Mouse (Mus musculus) cortical plate, adult 2 months (tissue): ENCODE data around the gene Fpr3. TPM values are rescaled to one million over a fixed set of nuclear protein-coding genes. Genes with fewer than 3 reads are reported as not detected.
"Not testable (repeated sequence)": the region's sequence is repeated elsewhere in the genome, so short reads cannot be mapped to it uniquely, and the experiment has no call there.

ENCODE experiments used
- H3K27ac ChIP-seq: fragments of 200-500 bp; 2 replicates; pipeline ENCODE4 v1.5.1; 2012; ENCODE audit warnings: low read length, control low read depth, inconsistent platforms; ENCODE audit not compliant: insufficient read depth
- H3K4me1 ChIP-seq: fragments of 200-500 bp; 2 replicates; pipeline ENCODE4 v1.6.1; 2011; ENCODE audit warnings: low read length; ENCODE audit not compliant: control insufficient read depth, insufficient read depth
- H3K4me3 ChIP-seq: fragments of 200-500 bp; 2 replicates; pipeline ENCODE4 v1.5.1; 2011; ENCODE audit warnings: mild to moderate bottlenecking, low read length, control low read depth; ENCODE audit not compliant: insufficient read depth
- CTCF ChIP-seq: fragments of 200-500 bp; IDR thresholded peaks from 2 replicates; pipeline ENCODE4 v1.5.1; 2011; ENCODE audit warnings: mild to moderate bottlenecking, control low read depth, low read length; ENCODE audit not compliant: insufficient read depth; ENCODE audit errors: extremely low read depth
- POLR2A ChIP-seq: fragments of 200-500 bp; IDR thresholded peaks from 2 replicates; pipeline ENCODE4 v1.6.1; 2011; ENCODE audit warnings: mild to moderate bottlenecking, low read length, control low read depth; ENCODE audit not compliant: insufficient read depth; ENCODE audit errors: extremely low read depth
- polyA plus RNA-seq: library from polyadenylated mRNA; depleted of rRNA; stranded (reverse); fragments of >200 nt; gene quantifications from 2 replicates; pipeline ENCODE4 v1.2.3, GENCODE M21; 2012; rRNA removed

Gene Fpr3
- not detected in 2 replicates for polyA plus RNA-seq

DNA sequence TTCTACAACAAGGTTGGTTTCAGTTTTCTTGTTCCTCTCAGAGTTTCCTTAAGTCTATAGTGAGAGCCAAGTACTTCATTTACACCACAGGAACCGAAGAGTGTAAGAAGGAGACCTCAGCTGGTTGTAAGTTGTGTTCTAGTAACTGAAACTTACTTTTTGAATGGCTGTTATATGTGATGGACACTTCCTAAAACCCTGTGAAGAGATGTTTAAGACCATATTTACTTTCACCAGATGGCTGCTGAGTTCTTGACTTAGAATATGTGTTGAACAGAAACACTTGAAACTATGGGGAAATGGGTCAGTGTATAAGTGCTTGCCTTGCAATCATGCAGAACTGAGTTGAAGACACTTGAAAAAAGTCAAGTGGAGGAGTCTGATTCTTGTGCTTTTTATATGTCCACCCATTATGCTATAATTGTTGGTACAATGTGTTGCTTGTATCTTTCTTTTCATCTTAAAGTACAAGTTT is at the start of gene Fpr3, which contains the start of gene Fpr2:
TSS of gene Fpr3 (plus strand) at position 79 of the 475 bp plus-strand sequence.
TSS of gene Fpr2 (plus strand) at position 51 of the 475 bp plus-strand sequence.
- no peak within 1 kb of the TSS for H3K27ac ChIP-seq
- no peak within 1 kb of the TSS for H3K4me3 ChIP-seq
- H3K4me1 ChIP-seq: no peaks in the 10 kb centered on the region
- TF ChIP-seq CTCF: no peak
- no peak for TF ChIP-seq POLR2A

DNA sequence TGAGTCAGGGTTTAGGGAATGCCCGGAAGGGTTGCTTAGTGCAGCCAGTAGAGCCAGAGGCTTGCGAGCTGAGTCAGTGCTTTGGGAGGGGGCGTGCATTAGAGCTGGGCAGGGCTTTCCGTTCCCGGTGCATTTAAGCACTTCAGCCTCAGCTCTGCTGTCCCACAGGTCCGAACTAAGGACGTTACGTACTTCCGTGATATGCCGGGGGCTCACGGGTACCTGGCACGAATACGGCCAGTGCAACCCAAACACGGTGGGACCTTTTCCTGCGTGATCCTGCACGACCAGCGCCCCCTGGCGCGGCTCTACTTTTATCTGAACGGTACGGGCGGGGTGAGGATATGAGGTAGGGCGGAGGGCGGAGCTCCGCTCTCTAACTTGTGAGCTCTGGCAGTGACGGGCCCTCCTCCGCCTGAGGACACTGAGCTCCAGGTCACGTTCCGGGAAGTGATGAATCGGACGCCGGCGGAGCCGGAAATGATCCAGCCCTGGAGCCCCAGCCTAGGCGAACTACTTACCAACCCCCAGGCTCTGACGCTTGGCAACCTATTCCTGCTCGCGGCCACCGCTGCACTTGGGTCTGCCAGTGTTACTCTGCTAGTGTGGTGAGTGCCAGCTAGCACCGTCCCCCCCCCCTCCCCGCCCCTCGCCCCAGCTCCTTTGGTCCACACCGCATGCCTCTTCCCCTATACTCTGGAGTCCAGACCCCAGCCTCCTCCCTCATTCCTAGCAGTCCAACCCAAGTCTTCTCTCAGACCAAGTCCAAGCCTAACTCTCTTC is 49.5 kb upstream of the Fpr3 start:
- H3K4me3 ChIP-seq: peak overlapping the region; percentile 36
- no peaks in the 10 kb centered on the region; the same call in 1 of the 2 replicates for H3K4me1 ChIP-seq
- peak overlapping the region; percentile 54 for H3K27ac ChIP-seq
- TF ChIP-seq CTCF (peak; percentile 51), POLR2A (peak; percentile 72)

DNA sequence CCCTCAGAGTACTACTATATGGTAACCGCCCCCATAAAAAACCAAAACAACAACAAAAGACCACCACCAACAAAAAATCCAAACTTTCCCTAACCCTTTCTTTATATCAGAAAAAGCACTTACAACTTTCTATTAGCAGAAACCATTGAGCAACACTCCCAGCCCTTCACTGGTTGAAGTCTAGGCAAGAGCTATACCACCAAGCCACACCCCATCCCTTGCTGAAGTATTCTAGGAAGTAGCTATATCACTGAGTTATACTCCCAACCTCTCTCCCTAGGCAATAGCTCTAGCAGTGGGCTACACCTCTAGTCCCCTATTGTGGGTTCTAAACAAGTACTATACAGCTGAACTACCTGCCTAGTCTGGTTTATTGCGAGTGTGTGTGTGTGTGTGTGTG is 48.4 kb upstream of the Fpr3 start:
- Histone ChIP-seq H3K4me1 (no peaks in the 10 kb centered on the region; the same call in 1 of the 2 replicates), H3K27ac (no peak overlapping the region), H3K4me3 (no peak overlapping the region)
- TF ChIP-seq POLR2A (no peak), CTCF (no peak)

DNA sequence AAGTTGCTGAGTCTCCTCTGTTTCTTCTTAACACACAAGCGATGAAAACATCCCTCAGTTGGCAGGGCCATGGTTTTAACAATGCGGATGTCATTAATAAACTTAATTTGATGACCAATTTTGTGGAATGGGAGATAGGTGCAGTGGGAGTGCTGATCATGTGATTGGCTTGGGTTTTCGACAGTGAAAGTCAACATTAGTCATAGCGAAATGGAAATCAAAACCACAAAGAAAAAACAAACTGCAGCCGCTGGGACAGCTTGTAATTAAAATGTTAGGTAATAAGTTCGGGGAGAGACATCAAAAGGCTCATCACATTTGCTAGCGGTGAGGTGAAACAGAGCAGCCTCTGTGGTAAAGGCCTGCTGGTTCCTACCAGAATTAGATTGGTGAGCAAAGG is 46.9 kb upstream of the Fpr3 start:
- Histone ChIP-seq H3K27ac (no peak overlapping the region), H3K4me1 (no peaks in the 10 kb centered on the region), H3K4me3 (no peak overlapping the region)
- no peak for TF ChIP-seq POLR2A
- TF ChIP-seq CTCF: no peak

DNA sequence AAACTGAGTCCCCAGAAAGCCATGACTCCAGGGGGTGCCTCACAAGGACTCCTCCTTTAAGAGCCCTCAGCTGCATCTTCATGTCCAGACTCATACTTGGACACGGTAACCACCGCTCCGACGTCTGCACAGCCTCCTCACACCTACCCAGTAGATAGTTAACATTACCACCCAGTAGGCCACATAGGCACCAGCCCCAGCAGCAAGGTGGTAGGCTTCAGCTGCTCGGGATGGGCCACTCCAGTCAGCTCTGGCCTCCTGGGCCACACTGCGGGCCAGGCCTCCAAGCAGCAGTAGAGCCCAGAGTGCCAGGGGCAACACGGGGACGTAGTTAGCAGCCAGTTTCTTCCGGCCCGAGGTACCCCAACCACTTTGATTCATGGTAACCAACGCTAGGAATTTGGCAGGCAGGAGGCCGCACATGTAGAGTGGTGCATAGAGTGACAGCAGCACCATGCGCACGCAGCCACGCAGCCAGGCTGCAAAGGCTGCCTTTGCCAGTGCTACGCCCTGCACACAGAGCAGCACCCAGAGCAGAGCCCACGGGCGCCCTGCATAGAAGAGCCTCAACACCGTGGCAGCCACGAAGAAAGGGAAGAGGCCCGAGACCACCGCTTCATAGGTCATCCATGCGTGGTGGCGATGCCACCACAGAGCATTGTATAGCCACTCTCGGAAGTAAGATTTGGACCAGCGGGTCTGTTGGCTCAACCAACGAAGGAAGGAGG is 44.0 kb upstream of the Fpr3 start:
- Histone ChIP-seq H3K4me1 (no peaks in the 10 kb centered on the region), H3K4me3 (no peak overlapping the region), H3K27ac (no peak overlapping the region)
- no peak for TF ChIP-seq POLR2A
- no peak for TF ChIP-seq CTCF

DNA sequence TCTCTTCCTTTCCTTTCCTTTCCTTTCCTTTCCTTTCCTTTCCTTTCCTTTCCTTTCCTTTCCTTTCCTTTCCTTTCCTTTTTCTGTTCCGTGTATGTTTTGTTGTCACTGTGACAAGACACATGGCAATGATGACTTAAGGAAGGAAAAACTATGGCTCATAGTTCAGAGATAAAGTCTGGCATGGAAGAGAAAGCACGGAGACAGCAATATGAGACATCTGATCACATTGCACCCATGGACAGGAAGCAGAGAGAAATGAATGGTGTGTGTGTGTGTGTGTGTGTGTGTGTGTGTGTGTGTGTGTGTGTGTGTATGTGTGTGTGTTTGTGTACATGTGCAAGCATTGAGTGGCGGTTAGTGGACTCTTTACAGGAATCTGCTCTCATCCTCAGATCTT is 43.0 kb upstream of the Fpr3 start:
- not testable (repeated sequence) for H3K4me3 ChIP-seq, H3K4me1 ChIP-seq, H3K27ac ChIP-seq

DNA sequence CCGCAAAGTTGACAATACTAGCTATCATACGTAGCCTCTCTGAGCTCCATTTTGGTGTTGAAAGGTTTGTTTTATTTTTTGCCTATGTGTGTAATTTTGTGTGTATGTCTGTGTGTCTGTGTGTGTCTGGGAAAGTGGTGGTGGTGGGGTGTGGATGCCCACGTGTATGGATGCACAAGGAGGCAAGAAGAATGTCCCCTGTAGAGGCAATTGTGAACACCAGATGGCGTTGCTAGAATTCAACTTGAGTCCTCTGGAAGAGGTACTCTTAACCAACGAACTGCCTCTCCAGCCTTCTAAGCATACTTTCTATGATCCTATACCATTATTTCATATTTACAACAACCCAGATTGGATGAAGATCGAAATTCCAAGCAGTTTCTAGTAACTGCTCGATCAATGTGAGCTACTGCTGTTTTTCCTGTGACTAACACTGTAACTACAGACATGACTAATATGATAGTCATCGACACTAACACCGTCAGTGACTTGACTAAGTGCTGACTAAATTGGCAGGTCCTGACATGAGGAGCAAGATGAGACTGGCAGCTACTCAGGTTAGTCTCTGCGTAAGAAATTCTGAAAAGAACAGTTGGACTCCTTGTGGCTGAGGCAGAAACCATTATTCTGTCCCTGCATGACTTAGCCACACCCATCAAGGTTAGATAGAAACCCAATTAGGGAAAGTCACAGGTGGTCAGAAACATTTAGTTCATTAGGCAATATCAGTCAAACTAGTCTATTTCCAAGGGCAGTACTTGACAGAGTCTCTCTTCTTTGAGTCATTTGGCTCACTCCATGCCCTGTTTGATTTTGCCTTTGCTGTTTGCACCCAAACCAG is 42.2 kb upstream of the Fpr3 start:
- Histone ChIP-seq H3K27ac (no peak overlapping the region), H3K4me3 (no peak overlapping the region), H3K4me1 (no peaks in the 10 kb centered on the region)
- no peak for TF ChIP-seq CTCF
- no peak for TF ChIP-seq POLR2A

DNA sequence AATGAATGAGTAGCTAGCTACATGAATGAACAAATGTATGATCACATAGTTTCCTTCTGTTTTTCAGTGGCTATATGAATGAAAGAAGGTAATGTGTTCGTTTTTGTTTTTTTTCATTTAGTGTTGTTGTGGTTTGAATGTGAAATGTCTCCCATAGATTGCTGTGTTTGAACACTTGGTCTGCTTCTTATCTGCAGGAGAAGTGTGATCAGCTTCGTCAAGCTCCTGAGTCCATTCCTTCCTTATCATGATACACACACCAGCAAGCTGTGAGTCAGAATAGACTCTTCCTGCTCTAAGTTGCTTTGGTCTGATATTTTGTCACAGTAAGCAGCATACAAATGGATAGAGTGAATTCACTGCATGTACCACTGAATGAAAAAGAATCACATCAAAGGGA is 38.7 kb upstream of the Fpr3 start:
- TF ChIP-seq POLR2A (no peak), CTCF (no peak)
- Histone ChIP-seq H3K4me3 (no peak overlapping the region), H3K27ac (no peak overlapping the region)

DNA sequence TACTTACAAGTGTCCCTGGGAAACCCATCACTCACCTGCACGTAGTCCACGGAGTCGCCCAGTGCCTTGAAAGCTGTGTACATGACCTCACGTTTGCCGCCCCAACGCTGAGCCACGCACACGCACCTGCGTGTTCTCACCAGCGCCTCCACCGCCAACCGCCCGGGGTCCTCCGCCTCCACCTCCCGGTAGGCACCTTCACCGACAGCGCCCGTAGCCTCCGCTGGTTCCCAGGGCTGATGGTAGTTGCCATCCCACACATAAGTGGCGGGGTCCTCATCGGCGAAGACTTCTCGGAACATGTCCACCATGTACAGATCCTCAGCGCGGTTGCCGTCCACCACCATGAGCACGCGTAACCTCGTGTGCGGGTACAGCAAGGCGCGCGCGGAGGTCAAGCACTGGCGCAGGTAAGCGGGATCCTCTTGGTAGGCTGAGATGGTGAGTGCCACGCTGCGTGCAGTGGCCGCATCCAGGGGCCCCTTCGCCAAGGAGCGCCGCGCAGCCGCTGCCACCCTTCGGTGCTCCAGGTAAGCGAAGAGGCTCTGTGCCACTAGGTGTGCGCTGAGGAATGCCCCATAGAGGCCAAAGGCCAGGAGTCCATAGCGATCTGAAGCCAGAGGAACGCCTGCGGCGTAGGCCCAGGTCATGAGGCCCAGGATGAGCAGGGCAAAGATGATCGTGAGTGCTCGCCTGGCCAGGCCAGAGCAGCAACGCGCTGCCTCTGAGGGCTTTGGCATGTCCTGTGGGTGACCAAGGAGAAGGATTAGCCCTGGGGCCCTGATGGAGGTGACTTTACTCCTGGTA is 37.5 kb upstream of the Fpr3 start:
- Histone ChIP-seq H3K4me3 (peak overlapping the region; percentile 80), H3K4me1 (no peaks in the 10 kb centered on the region), H3K27ac (no peak overlapping the region; the same call in 1 of the 2 replicates)
- TF ChIP-seq POLR2A: no peak
- TF ChIP-seq CTCF: no peak

More for the DNA sequence above, 38.7 kb upstream of the Fpr3 start:
- H3K4me1 ChIP-seq: no peaks in the 10 kb centered on the region
